Mouse (Mus musculus): ENCODE measurements around the gene Espn.

DNA sequence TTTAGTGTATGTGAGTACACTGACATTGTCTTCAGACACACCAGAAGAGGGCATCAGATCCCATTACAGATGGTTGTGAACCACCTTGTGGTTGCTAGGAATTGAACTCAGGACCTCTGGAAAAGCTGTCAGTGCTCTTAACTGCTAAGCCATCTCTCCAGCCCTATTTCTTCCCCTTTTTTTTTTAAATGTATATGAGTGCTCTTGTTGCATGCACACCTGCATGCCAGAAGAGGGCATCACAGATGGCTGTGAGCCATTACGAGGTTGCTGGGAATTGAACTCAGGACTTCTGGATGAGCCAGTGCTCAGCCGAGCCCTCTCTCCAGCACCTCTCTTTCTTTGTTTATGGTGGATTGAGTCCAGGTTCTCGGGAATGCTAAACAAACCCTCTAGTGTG, 42.7 kb downstream of the Espn start:
- TF ChIP-seq POLR2A (IDR thresholded peaks at IDR 0.05; ENCODE audit: insufficient read depth, low read depth, low read length), result no peak
- peak; percentile 28; the same call in 1 of the 2 replicates for TF ChIP-seq CTCF (IDR thresholded peaks at IDR 0.05)
- no peak for TF ChIP-seq EP300 (IDR thresholded peaks at IDR 0.05; ENCODE audit: insufficient read depth, low read depth, low read length)

Data from heart, adult 2 months (tissue).